Mouse (Mus musculus) ES-E14 (cell line): ENCODE measurements around the gene Zdhhc14. TPM values are rescaled to one million over a fixed set of nuclear protein-coding genes. Genes with fewer than 3 reads are reported as not detected.

Experiments
- DNase-seq: peaks from one replicate; pipeline ENCODE4 v3.0.0-alpha.2; 2013; ENCODE audit warnings: low read depth, low spot score
- H3K27ac ChIP-seq: 2 replicates; pipeline ENCODE4 v1.5.1; 2012; ENCODE audit warnings: low read depth, mild to moderate bottlenecking, low read length, moderate library complexity, mixed read lengths; ENCODE audit not compliant: poor library complexity, insufficient read depth, severe bottlenecking
- H3K36me3 ChIP-seq: 2 replicates; pipeline ENCODE4 v1.6.1; 2012; ENCODE audit warnings: mild to moderate bottlenecking, low read length, moderate library complexity, mixed read lengths; ENCODE audit not compliant: control insufficient read depth, poor library complexity, insufficient read depth, severe bottlenecking
- H3K4me1 ChIP-seq, 2 experiments: fragments of 150-350 bp in 1 of 2; sonication (generic) in 1 of 2; 2 replicates each; pipeline ENCODE4 v1.6.1; 2012; ENCODE audit warnings: low read length in 2 of 2, mild to moderate bottlenecking in 1 of 2, mixed read lengths in 1 of 2; ENCODE audit not compliant: control insufficient read depth in 2 of 2, insufficient read depth in 2 of 2, poor library complexity in 1 of 2
- H3K4me3 ChIP-seq, 2 experiments: fragments of 150-350 bp in 1 of 2; sonication (generic) in 1 of 2; 2 replicates each; pipeline ENCODE4 v1.5.1; 2012; ENCODE audit warnings: low read length in 2 of 2, low read depth in 1 of 2, mild to moderate bottlenecking in 1 of 2, mixed read lengths in 1 of 2; ENCODE audit not compliant: insufficient read depth in 1 of 2, poor library complexity in 1 of 2, severe bottlenecking in 1 of 2
- H3K9ac ChIP-seq: 2 replicates; pipeline ENCODE4 v1.6.1; 2012; ENCODE audit warnings: low read depth, mild to moderate bottlenecking, low read length, mixed read lengths; ENCODE audit not compliant: poor library complexity, insufficient read depth, severe bottlenecking
- H3K9me3 ChIP-seq: fragments of 150-350 bp; sonication (generic); 2 replicates; pipeline ENCODE4 v1.6.1; 2012; ENCODE audit warnings: low read depth, mild to moderate bottlenecking, low read length; ENCODE audit not compliant: control insufficient read depth, insufficient read depth
- CHD2 ChIP-seq: IDR thresholded peaks from 2 replicates; pipeline ENCODE4 v1.6.1; 2014; ENCODE audit warnings: mild to moderate bottlenecking, low read depth, low read length, inconsistent platforms
- HCFC1 ChIP-seq: IDR thresholded peaks from 2 replicates; pipeline ENCODE4 v1.6.1; 2012; ENCODE audit warnings: low read length, inconsistent platforms, borderline replicate concordance; ENCODE audit not compliant: insufficient read depth
- MAFK ChIP-seq: IDR thresholded peaks from 2 replicates; pipeline ENCODE4 v1.6.1; 2014; ENCODE audit warnings: mild to moderate bottlenecking, low read depth, low read length, inconsistent platforms; ENCODE audit not compliant: insufficient read depth
- ZC3H11A ChIP-seq: IDR thresholded peaks from 2 replicates; pipeline ENCODE4 v1.6.1; 2012; ENCODE audit warnings: low read depth, mild to moderate bottlenecking, inconsistent platforms, low read length, borderline replicate concordance
- ZNF384 ChIP-seq: IDR thresholded peaks from 2 replicates; pipeline ENCODE4 v1.6.1; 2012; ENCODE audit warnings: low read depth, low read length, inconsistent platforms
- in situ Hi-C, 2 experiments: fragments of 600-800 bp; cut with MboI; formaldehyde crosslinking; loops; one replicate each; pipeline ENCODE4 v1.15.1; 2025; ENCODE audit warnings: low sequenced_read_pairs in 2 of 2, inconsistent platforms in 1 of 2; ENCODE audit not compliant: unreplicated experiment in 2 of 2
- total RNA-seq: library from RNA; depleted of rRNA; stranded (reverse); fragments of 300-350 nt; gene quantifications from 2 replicates; pipeline ENCODE4 v1.2.3, GENCODE M21; 2012

Gene Zdhhc14
- total RNA-seq, 1 experiment, result 0.76 TPM

DNA sequence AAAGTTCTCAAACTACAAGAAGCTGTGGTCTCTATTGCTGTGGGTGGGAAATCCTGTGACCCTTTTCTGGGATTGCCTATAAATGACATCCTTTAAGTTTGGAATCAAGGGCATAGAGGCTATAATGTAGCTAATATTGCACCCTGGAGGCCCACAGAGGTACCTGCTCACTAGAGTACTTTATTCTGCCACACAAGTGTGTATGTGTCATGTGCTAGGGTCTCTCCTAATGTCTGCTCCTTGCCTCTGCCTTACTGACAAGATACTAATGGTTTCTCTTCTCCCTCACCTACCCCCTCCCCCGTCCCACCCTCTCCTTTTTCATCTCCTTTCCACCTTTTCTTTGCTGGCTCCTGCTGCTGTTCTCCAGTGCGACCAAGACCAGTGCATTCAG, 260.0 kb downstream of the Zdhhc14 start:
- TF ChIP-seq HCFC1 (no peak), MAFK (no peak), ZC3H11A (no peak)
- in situ Hi-C loops, result no loop called here
- Histone ChIP-seq H3K9ac (no peak overlapping the region), H3K36me3 (no peaks in the 10 kb centered on the region), H3K4me1 (peaks cover 0 to 4% of the 10 kb centered on the region in 2 experiments; a peak in 1 of 4 replicates), H3K9me3 (no peaks in the 10 kb centered on the region), H3K27ac (no peak overlapping the region), H3K4me3 (no peak overlapping the region)
- no peak for DNase-seq

DNA sequence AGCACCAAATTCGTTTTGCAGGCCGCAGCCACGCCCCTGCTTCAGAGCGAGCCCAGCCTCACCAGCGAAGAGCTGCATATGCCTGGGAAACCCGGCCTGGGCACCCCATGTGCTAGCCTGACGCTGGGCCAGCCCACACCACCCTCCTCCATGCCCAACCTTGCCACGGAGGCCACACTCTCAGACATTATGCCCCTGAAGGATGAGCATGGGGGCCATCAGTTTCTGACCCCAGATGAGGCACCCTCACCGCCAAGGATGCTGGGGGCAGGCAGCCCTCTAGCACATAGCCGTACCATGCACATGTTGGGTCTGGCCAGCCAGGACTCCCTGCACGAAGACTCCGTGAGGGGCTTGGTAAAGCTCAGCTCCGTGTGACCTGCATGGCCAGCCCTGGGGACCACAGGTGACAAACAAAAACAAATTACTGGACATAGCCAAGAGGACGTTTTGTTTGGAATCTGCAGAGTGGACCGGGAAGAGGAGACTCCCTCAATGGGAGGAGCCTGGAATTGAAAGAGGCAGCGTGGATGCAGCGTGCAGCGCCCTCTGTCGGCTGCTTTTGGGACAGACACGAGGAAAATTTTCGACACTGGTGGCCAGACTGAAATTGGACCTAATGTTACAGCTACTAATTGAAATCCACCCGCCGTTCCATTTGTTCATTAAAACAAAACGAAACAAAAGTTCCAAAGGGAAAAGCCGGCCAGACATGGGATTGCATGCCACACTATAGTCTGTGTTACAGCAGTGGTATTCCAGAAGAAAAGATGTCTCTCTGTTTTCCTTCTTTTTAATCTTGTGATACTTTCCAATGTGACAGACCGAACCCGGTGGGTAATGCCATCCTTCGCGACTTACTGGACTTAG, 260.6 kb downstream of the Zdhhc14 start:
- in situ Hi-C loops, result no loop called here

DNA sequence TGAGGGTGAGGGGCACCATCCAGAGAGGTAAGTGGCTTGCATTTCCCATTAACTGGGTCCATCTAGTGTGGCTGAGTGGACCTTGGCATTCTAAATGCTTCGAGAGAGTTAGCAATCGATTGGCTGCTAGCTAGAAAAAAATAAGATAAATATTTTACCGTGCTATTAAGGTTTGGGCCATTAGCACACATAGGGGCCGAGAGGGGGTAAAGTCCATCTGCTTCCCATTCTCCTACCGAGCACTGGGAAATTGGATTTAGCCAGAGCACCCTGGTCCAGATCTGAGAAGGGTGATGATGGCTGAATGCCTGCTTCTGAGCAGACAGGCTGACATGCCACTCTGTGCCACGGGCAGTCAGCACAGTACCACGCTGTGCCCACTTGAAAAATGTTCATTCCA, 263.1 kb downstream of the Zdhhc14 start:
- H3K9ac ChIP-seq, result no peak overlapping the region
- H3K36me3 ChIP-seq, result no peaks in the 10 kb centered on the region
- H3K4me1 ChIP-seq, result peaks cover 0 to 4% of the 10 kb centered on the region in 2 experiments; a peak in 1 of 4 replicates
- no peak overlapping the region for H3K27ac ChIP-seq
- H3K9me3 ChIP-seq, result no peaks in the 10 kb centered on the region
- in situ Hi-C loops, result no loop called here
- no peak for TF ChIP-seq HCFC1
- no peak for TF ChIP-seq CHD2
- no peak for TF ChIP-seq ZC3H11A
- no peak for TF ChIP-seq ZNF384
- TF ChIP-seq MAFK, result no peak
- DNase-seq, result no peak
- H3K4me3 ChIP-seq, result no peak overlapping the region

More for the DNA sequence above, 260.6 kb downstream of the Zdhhc14 start:
- TF ChIP-seq HCFC1 (no peak), ZC3H11A (no peak), CHD2 (no peak), ZNF384 (no peak), MAFK (no peak)
- H3K9me3 ChIP-seq, result no peaks in the 10 kb centered on the region
- peak overlapping the region; percentile 50 to 58 for H3K4me3 ChIP-seq
- no peaks in the 10 kb centered on the region for H3K36me3 ChIP-seq
- H3K9ac ChIP-seq, result peak overlapping the region; percentile 51
- DNase-seq, result peak; percentile 55
- peaks cover 0 to 4% of the 10 kb centered on the region in 2 experiments; a peak in 1 of 4 replicates for H3K4me1 ChIP-seq
- H3K27ac ChIP-seq, result no peak overlapping the region

DNA sequence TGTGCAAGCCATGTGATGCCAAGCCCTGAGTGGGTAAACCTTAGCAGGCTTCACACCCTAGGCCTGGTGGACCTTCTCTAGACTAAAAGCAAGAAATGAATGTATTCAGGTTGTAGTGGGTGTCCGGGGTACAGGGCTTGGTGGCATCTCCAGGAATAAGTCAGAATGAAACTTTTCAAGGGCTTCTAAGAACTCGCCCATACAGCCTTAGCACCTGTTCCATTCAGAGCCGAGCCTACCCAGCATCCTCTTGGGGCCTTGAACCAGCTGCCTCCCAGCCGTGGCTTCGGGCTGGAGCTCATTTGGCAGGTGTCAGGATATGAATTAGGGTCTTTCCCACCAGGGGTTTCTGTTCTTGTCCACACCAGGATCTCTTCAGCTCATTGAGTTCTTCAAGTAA, 263.7 kb downstream of the Zdhhc14 start:
- H3K36me3 ChIP-seq, result no peaks in the 10 kb centered on the region
- H3K4me1 ChIP-seq, result peaks cover 0 to 4% of the 10 kb centered on the region in 2 experiments; a peak in 1 of 4 replicates
- no peak overlapping the region for H3K9ac ChIP-seq
- no peak for TF ChIP-seq HCFC1
- TF ChIP-seq MAFK, result no peak
- TF ChIP-seq ZNF384, result no peak
- no peak for TF ChIP-seq CHD2
- no peak for TF ChIP-seq ZC3H11A
- no peak for DNase-seq
- H3K4me3 ChIP-seq, result no peak overlapping the region
- H3K27ac ChIP-seq, result no peak overlapping the region
- no peaks in the 10 kb centered on the region for H3K9me3 ChIP-seq
- in situ Hi-C loops, result no loop called here

DNA sequence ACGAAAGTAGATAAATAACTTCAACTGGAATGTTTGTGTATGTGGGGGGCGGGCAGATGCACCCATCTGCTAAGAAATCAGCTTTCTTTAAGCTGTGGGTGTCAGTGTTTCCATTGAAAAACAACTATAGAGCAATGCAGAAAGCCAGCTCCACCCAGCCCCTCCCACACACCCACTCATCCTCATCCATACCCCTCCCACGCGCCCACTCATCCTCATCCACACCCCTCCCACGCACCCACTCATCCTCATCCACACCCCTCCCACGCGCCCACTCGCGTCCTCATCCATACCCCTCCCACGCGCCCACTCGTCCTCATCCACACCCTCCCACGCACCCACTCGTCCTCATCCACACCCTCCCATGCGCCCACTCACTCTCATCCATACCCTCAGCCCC, 264.5 kb downstream of the Zdhhc14 start:
- no peak overlapping the region for H3K27ac ChIP-seq
- H3K9ac ChIP-seq, result no peak overlapping the region
- H3K4me3 ChIP-seq, result no peak overlapping the region
- no peaks in the 10 kb centered on the region for H3K36me3 ChIP-seq
- H3K9me3 ChIP-seq, result no peaks in the 10 kb centered on the region
- in situ Hi-C loops, result no loop called here
- no peak for TF ChIP-seq MAFK
- no peak for TF ChIP-seq ZNF384
- no peak for TF ChIP-seq HCFC1
- no peak for TF ChIP-seq ZC3H11A
- H3K4me1 ChIP-seq, result peaks cover 0 to 4% of the 10 kb centered on the region in 2 experiments; a peak in 1 of 4 replicates
- no peak for DNase-seq
